Mouse (Mus musculus) adrenal gland, adult 18-20 months (tissue): ENCODE measurements around the gene Ttc41. TPM values are rescaled to one million over a fixed set of nuclear protein-coding genes. Genes with fewer than 3 reads are reported as not detected.

Source experiments
- DNase-seq, 2 experiments: peaks; one replicate each; pipeline ENCODE4 v3.0.0; 2021 to 2022; ENCODE audit warnings: low spot score in 2 of 2
- total RNA-seq, 2 experiments: library from RNA; stranded (reverse); gene quantifications; 1 replicate in 1 of 2; 2 replicates in 1 of 2; pipeline ENCODE4 v1.2.3; 2021

Ttc41 gene
- total RNA-seq, 2 experiments from 2014 or later: 2.3 to 3.1 TPM

DNA sequence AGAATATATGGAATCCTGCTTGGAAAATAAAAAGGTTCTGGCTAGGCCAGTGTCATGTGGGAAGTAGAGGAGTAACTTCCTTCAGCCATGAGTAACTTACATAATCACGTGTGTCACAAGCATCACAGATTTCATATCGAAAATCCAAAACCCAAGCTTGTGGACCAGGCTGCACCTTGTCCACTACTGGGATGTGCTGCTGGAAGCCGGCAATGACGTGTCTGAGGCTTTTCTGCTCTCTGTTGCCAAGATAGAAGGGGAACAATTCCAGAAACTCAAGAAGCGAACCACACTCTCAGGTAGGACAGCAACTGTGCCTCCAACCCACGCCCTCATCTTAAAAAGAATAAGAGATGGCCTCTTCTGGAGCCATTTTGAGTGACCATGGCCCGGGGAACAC is 38.7 kb downstream of the Ttc41 start:
- DNase-seq: no peak

DNA sequence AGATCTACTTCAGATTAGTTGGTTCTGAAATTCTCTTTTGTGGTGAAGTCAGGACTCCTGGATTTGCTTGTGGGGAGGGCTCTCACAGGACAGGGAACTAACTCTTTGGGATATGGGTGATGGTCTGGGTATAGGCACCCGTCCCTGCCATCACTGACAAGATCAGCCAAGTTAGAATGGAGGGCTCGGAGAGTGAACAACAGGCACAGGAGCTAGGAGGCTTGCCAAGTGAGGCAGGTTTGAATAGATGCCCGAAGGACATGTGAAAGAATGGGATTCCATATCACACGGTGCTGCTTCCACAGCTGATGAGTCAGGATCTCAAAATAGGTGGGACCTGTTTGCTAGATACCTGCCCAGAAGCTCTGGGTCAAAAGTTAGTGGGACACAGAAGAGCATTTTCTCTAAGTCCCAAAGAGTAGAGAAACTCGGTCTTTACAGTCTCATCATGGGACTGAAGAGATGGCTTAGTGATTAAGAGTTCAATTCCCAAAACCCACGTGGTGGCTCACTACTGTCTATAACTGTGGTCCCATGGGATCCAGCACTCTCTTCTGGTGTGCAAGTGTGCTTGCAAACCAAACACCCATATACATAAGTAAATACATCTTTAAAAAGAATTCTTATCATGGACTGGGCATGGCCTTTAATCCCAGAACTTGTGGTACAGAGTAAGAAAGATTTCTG is 50.3 kb downstream of the Ttc41 start:
- DNase-seq: no peak

- no peak for DNase-seq
Observed at GRCm38 (mm10) chr10:86757724-86758123, 52.1 kb downstream of the Ttc41 start.

DNA sequence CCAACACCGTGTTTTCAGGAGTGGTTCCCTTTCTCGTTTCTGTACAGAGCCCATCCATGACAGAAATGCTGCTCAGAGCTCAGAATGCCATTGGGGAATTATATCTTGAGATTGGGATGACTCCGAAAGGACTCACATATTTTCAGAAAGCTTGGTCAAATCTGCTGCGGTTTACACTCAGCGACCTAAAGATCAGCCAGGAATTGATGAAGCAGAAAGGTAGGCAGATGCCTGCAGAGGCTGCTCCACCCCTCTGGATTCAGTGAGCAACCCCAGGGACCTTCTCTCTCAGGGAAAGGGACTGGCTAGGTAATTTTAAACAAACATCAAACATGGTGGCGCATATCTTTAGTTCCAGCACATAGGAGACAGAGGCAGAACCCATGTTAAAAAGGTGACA is 52.6 kb downstream of the Ttc41 start:
- no peak for DNase-seq

DNA sequence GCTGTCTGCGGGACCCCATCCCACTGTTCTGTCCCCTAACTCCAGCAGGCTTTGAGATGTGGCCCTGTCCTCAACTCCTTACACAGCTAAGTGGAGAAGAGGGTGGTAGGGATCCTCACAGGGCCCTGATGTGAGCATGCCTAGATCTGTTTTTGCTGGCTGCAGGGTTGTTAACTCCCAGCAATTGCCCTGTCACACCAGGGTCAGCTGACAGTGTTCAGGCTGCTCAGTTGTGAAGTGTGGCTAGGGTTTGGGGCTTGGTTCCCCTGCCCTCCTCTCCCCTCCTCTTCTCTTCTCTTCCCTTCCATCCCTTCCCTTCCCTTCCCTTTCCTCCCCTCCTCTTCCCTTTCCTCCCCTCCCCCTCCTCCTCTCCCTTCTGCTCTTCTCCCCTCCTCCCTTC is 55.6 kb downstream of the Ttc41 start:
- DNase-seq: no peak

- no peak for DNase-seq
Observed at GRCm38 (mm10) chr10:86761722-86762383, 56.2 kb downstream of the Ttc41 start.

DNA sequence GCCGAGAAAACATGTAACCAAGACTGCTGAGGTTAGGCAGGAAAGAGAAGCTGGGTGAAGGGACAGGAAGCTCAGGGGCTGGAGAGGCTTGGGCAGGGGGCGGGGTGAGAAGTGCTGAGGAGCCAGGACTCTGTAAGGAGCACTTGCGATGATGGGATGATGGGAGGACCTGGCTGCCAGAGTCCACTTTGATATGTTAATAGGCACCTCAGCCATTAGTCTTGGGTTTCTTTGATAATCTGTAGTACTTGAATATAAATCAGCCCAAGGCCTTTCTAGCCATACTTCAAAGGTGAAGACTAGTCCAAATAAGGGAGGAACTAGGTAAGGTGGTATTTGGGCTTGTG is 56.7 kb downstream of the Ttc41 start:
- DNase-seq: no peak

- no peak for DNase-seq
Observed at GRCm38 (mm10) chr10:86763672-86764071, 58.1 kb downstream of the Ttc41 start, which contains the start of gene Gm49358. Gm49358 (plus strand) TSS chr10:86763972.

GRCm38 (mm10) chr10:86765344-86765966 is 59.8 kb downstream of the Ttc41 start:
- DNase-seq: no peak

GRCm38 (mm10) chr10:86769216-86769615 is 63.6 kb downstream of the Ttc41 start:
- no peak for DNase-seq

DNA sequence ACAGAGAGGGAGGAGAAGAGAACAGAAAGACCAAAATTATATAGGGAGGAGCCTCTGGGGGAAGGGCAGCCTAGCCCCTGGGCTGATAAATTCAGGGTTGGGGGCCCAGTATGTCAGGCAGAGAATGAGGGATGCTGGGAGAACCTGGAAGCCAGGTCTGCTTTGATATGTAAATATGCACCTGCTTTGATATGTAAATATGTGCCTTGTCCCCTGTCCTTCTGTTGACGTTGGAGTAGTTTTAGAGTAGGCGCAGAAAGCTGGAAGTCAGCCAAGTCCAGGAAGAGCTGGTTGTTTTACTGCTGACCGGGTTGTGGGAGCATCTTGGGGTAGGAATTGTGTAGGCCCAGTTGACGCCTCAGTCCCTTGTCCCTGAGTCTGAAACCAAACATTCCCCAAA is 64.2 kb downstream of the Ttc41 start:
- no peak for DNase-seq

- DNase-seq: no peak
Observed at GRCm38 (mm10) chr10:86771701-86772100, 66.1 kb downstream of the Ttc41 start.

- DNase-seq: no peak
Observed at GRCm38 (mm10) chr10:86772231-86772631, 66.6 kb downstream of the Ttc41 start.

GRCm38 (mm10) chr10:86773360-86773759 is 67.7 kb downstream of the Ttc41 start:
- DNase-seq: no peak

DNA sequence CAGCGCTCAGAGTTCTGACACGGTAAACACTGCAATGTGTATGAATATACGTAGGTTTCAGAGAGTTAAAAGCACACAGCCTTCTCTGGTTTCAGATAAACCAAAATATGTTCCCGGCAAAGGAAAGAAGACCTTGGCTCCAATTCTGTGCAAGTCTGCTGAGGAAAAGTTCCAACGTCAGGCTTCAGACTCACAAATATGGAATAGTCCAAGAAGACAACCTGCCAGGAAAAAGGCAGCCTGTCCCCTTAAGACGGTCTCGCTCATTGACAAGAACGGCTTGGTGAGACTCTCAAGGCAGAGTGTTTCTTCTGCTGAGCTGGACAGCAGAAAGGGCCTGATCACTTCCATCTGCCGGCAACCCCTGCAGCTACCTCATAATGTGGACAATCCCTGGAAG is 70.7 kb downstream of the Ttc41 start:
- no peak for DNase-seq

- DNase-seq: no peak
Observed at GRCm38 (mm10) chr10:86777614-86778319, 72.2 kb downstream of the Ttc41 start.

DNA sequence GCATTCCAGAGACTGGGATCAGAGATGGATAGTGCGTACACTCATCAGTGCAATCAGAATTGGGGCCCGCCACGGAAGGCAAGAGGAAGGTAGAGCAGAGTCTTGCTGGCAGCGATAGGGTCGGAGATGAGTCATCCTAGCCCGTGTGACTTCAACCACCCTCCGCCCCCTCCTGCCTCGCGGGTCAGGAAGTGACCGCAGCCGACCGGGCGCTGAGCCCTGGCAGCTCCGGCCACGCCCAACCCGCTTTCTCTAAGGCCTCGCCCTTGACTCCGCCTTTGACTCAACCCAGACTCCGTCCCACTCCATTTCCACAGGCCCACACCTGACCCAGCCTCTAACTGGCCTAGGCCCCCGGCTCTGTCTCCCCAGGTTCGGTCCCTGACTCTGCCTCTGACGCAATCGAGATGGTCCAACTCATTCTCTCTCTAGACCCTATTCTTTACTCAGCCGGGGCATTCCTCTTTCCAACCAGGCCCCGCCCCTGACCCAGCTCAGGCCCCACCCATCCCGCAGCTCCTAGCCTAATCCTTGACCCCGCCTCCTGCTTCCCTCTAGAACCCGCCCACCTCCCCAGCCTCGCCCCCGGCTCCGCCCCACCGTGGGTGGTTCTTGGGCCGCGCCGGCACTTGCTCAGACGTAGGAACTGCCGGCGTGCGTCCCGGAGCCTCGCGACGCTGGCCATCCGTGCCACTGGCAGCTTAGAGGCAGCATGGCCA is 72.9 kb downstream of the Ttc41 start, which contains the start of gene Nt5dc3:
Gene Nt5dc3, plus strand, starts transcription at position 608 of the 719 bp plus-strand sequence.
- peak; percentile 92 to 95 for DNase-seq

- peak; percentile 41 to 45 for DNase-seq
Observed at GRCm38 (mm10) chr10:86779117-86779755, 73.6 kb downstream of the Ttc41 start.

GRCm38 (mm10) chr10:86779816-86780500 is 74.3 kb downstream of the Ttc41 start:
- DNase-seq: no peak

- DNase-seq: no peak
Observed at GRCm38 (mm10) chr10:86781641-86782040, 76.0 kb downstream of the Ttc41 start.
